Mouse (Mus musculus) left cerebral cortex, adult 18-20 months (tissue): ENCODE measurements at regions not wholly inside any gene's neighbourhood (a gene's known extent, or its start where the extent isn't known, plus 50 kb on each side); places are given as distances from the start of the nearest gene placed in this dataset.

Experiments
- DNase-seq, 2 experiments: peaks; one replicate each; pipeline ENCODE4 v3.0.0; 2021 to 2022; ENCODE audit warnings: low spot score in 2 of 2, mixed read lengths in 1 of 2

DNA sequence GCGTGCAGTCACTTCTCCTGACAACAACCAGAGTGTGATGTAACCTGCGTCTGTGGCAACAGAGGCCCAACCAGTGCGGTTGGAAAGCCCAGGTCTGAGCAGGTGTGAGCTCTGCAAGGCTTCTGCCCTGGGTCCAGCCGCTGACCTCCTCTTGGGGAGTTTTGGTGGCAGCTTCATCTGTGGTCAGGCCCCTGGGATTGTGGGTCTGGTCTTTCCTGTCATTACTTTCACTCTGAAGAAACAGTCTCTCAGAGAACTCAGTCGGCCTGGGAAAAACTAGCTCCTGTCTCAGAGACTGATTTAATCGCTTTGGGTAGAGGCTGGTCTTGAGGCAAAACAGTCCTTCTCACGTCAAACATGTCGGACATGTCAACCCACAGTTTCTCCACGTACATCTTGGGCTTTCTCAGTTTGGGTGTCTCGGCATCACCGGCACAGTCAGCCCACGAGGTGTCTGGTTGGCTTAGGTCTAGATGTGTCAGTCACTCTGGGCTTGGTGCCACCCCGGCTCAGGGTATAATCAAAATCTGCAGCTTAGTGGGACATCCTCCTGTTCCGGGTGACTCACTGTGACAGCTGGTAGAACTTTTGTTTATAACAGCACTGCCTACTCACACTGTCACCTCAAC lies 195.0 kb upstream of the Cxcr4 start:
- peak; percentile 88 to 89 for DNase-seq

DNA sequence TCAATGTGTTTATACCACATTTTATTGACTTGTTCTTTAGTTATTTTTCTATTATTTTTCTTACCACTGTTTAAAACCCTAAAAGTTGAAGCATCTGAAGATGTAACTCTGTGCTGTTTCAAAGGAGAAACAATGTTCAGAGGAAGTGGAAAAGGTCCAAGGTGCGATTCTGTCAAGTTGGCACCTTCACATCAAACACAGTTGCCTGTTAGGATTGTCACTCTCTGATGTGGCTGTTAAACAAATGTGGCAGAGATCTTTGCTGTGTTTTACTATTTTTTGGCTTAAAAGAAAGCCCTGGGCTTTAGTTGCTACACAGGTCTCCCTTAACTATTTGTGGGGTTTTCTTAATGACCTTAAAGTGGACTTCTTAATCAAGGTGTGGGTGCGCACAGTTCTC lies 190.2 kb upstream of the Cxcr4 start:
- no peak for DNase-seq

DNA sequence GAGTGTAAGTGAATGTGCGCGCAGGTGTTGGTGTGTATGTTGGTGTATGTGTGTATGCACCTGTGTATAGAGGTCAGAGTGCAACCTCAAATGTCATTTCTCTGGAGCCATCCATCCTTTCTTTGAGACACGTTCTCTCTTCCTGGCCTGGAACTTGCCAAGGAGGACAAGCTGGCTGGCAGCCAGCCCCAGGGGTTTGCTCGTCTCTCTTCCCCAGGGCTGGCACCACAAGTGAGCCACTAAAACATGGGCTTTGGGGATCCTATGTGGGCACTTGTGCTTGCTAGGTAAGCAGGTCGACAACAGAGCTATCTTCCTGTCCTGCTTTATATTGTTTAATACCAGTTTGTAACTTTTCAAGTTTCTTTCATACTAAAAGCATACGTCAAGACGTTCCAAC lies 189.8 kb upstream of the Cxcr4 start:
- DNase-seq, result no peak

DNA sequence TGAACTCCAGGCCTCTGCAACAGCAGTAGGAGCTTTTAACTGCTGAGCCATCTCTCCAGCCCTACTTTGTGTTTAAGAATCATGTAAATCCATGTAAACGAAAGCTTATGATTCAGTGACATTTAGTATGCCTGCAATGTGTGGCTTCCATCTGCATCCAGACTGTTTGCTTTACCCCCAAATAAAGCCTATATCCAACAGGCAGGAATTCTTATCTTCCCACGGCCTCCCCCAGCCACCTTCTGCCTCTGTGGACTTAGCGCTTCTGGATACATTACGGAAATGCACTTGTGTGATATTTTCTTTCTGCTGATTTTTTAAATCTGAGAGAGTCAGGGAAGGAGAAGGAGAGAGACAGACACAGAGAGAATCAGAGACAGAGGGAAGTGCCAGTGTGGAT lies 189.2 kb upstream of the Cxcr4 start:
- peak in 1 of 2 experiments; percentile 38 for DNase-seq

DNA sequence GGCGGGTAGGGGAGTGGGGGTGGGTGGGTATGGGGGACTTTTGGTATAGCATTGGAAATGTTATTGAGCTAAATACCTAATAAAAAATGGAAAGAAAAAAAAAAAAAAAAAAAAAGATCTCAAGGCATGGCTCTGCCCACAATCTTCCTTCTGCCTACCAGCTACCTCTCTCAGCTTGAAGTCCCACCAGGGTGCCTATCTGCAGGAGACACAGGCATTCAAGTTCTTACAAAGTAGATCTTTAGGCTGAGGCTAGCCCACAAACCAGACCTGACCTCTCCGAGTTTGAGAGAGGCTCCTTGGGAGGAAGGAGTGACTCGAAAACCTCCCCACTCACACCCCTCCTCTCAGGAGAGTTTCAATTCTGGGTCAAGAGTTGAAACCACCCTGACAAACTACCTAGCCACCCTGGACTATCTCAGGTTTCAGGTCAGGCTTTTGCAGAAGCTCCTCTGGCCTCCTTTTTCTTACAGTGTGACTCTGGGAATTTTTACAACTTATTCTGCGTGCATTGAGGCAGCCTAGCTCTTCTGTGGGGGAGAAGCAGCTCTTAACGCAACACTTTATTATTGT lies 187.6 kb upstream of the Cxcr4 start:
- no peak for DNase-seq

DNA sequence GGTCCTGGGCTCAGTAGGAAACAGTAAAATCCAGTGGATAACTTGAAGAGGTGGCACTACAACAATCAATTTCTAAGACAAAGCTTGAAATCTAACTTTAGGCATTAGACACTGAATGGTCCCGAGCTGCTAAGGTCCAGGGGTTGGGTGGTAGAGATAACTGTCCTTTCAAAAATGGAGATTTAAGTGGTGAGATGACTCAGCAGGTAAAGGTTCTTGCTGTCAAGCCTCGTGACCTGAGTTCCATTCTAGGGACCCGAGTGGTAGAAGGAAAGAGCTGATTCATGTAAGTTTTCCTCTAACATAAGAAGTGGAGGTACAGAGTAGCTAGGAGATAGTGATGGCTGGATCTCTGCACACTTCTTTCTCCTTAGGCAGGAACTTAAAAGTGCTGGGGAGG lies 180.3 kb upstream of the Cxcr4 start:
- DNase-seq, result no peak

DNA sequence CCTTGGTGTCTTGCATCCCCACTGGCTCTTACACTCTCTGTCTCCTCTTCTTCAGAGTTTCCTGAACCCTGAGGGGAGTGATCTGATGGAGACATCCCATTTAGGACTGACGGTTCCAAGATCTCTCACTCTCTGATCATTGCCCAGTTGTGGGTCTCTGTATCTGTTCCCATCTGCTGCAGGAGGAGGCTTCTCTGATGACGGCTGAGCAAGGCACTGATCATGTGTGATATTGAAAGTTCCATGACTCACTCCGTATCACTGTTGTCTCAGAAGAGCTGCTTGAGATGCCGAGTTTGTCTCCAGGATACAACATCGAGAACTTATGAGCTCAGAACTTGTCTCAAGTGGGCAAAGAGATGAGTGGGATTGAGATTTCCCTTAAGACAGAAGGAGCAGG lies 178.7 kb upstream of the Cxcr4 start:
- no peak for DNase-seq

DNA sequence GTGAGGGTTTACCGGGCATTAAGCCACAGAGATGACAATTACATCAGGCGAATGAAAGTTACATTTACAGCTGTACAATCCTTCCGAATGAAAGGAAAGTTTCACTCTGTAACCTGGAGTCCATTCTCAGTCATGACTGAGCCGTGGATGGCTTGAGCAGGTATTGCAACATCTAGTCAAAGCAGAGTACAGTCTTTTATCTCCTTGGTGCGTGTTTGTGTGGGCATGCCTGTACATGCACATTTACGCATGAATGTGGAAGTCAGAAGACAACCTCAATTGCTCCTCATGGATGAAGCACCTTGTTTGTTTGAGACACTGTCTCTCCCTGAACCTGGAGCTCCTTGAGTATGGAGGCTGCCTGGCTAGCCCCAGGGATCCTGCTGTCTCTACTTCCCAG lies 175.9 kb upstream of the Cxcr4 start:
- no peak for DNase-seq

DNA sequence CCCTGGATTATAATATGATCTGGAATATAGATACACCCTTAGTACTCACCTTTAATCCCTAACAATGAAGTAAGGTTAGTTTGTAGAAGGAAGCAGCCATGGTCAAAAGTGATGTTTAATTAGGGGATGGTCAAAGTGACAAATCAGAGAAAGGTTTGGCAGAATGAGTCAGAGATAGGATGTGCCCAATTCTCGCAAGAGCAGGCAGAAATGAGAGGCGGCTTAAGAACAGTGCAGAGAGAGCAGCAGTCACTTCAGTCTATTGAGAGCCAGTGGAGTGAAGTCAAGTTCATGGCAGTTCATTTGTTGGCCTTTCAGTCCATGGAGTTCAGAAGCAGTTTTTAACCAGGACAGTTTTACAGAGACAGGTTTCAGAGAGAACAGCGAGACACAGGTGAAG lies 175.3 kb upstream of the Cxcr4 start:
- no peak for DNase-seq

DNA sequence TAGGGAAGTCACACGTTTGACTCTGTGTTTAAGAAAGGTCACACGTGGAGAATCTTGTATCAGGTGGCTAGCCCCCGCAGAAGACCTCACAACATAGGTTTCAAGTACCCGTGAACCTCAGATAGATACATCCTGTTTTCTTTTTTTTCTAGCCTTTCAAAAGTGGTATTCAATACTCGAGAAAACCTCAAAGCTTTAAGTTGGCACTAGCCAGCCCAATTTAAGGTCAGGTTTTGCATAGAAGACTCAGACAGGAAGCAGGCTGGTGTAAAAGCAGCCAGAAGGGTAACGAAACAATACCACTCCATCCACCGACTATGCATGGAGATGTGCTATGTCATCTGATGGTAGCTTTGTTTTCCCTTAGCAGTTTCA lies 174.8 kb upstream of the Cxcr4 start:
- DNase-seq, result no peak

DNA sequence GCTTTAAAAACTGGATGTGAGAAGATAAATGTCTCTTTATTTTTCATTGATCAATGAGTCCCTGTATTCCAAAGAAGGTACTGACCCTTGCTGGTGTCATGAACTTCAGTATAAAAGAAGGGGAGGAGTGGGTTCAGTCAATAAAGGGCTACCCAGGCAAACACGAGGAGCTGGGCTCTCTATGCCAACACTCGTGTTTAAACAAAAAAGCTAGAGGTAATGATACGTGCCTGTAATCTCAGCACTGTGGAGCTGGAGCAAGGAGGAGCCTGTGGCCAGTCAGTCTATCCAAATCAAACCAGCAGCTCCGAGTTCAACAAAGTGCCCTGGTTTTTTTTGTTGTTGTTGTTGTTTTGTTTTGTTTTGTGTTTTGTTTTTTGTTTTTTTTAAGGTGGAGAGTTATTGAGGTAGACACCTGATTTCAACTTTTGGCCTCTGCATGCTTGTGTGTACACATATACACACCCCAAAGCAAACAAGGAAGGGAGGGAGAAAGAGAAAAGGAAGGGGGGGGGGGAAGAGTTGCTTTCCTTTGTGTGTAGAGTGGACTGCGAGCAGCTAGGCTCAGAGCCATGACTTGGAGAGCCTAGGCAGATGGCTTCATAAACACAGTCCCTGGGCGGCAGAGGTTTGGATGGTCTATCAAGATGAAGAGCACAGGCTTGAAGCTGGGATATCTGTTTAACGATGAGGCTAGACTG lies 174.2 kb upstream of the Cxcr4 start:
- no peak for DNase-seq

DNA sequence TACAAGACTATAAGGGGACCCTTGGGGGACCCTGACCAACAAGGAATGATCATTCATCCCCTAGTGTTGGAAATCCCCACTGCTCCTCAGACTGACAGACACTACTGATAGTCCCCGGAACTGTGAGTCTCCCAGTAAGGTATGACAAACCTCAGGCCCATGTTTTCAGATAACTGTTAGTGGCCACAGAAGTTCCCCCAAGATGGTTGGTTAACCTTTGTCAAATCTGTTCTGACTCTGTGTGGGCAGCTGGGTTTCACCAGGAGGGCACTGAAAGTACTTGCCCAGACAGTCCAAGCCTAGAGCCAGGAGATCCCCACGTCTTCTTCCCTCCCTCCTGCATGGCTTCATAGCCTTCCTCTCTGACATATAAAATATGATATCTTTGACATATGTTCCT lies 173.5 kb upstream of the Cxcr4 start:
- no peak for DNase-seq

DNA sequence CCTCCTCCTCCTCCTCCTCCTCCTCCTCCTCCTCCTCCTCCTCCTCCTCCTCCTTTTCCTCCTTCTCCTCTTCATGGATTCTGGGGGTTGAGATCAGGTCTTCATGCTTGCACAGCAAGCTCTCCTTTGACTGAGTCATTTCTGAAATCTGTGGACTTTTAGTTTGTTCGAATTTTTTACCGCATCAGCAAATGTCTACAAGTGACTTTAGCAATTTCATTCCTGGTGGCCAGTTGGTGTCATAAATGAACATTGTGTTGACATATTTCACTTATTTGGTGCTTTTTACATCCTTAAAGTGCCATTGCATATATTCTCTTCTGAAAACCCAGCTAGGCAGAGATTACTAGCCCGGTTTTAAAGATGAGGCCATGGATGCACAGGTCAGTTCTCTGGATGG lies 173.0 kb upstream of the Cxcr4 start:
- no peak for DNase-seq

DNA sequence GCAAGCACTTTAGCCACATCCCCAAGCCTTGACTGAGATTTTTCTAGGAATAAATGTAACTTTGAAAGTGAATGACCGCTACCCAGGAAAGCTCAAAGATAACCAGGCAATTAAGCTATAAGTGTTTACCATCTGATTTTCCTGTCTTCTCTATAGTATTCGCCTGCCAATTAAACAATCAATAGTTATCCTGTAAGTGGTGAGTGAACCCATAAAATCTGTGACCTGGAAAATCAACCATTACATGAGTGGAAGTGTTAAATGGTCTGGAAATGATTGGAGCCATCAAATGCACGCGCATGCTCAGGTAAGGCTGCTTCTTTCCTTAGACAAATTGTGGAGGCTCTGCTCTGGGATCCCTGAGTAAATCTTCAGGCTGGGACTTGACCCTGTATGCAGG lies 170.8 kb upstream of the Cxcr4 start:
- DNase-seq, result no peak

DNA sequence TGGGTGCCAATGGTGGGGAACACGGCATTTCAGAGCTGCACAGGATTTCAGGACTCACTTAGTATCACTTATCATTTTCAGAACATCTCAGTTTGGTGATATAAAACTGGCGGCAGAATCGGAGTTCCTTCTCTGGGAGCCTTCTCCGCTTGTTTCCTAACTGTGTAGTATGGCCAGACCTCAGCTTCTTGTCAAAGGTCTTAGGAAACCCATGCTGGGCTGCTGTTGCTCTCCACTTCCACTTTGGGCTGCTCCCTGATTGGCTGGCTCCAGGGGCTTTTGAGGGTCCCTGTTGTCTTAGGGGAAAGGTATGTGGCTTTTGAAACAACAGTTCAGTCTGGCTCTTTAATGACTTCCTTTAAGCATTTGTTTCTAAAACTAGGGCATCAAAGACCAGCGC lies 170.0 kb upstream of the Cxcr4 start:
- DNase-seq, result no peak

DNA sequence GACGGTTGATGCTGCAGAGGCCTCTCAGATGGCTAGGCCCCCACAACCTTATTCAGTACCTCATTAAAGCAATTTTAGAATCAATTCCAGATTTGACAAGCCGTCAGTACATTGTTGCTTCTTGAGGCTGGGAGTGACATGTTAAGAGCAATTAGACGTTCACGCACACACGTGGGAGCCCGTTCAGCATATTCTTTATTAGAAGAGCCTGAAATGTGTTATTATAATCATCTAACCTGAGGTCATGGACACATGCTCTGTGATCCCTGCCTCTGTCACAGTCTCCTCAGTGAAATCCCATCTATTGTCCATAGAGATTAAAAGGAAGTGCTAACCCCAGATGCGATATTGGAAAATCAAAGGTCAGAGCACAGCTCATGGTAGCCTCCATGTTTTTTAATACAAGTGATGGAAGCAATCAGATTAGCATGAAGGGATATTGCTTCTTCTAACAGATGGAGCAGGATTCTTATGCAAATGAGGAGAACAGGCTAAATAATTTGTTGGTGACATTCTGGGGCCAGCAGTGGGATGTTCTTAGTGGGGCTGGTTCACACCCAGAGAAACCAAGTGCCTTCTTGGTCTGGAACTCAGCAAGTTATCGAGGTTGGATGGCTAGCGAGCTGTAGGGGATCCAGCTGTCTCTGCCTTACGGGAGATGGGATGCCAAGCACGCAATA lies 166.8 kb upstream of the Cxcr4 start:
- DNase-seq, result no peak

DNA sequence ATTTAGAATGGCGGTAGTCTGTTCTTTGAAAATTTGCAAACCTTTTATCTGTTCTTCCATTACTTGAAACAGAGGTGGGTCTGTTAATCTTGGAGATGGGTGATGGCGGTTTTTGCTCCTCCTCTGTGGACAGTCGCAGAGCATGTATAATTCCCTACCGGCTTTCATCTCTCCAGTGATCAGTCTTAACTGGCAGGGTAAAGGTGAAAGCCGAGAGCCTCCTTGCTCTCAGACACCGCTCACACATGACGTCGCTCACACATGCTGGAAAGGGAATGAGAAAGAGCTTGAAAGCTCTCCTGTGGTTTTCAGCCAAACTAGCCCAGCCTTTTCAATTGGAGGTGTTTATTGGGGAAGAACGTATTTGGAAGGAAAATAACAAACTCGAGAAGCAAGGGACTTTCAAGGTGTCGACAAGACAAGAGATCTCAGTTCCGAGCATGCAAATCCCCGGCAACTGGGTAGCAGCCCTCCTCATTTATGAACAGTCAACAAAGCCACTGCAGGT lies 166.3 kb upstream of the Cxcr4 start:
- DNase-seq, result no peak

DNA sequence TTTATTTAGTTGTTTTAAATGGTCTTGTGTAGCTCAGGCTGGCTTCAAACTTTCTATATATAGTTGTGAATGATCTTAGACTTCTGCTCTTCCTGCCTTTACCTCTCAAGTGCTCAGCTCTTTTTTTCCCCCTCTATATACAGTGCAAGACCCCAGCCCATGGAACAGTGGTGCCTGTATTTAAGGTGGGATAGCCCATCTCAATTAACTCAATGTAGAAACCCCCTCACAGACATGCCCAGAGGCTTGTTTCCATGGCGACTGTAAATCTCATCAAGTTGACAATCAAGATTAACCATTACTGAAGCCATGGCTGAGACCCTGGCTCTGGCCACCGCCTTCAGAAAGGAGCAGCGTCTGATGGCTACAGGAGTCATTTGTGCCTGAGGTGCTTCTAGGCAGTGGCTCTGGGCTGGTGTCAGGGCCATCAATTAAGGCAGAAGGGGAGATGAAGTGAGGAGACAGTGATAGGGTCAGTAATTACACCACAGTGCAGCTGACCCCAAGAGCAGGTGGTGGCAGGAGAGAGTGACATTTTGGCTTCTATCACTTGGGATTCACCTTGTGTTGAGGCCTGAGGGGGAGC lies 161.4 kb upstream of the Cxcr4 start:
- DNase-seq, result no peak

DNA sequence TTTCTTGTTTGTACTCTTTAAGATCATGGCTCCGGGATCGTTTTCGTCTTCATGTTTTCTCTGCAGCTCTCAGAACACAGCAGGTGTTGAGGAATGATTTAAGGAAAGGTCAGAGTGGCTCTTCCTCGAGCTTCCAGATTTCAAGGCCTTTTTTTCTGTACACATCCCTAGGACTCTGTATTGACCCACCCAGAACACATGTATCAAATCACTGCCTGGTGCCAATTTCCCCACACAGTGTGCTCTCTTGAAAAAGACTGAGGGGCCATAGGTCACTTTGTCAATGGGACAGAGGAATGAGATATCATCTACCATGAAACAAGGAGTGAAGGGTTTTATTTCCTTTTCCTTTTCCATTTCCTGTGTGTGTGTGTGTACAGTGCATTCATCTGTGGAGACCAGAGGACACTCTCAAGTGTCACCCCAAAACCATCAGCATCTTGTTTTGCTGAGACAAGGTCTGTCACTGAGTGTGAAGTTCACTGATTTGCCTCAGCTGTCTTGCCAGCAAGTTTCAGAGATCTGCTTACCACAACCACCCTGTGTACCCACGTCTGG lies 157.4 kb upstream of the Cxcr4 start:
- DNase-seq, result no peak

DNA sequence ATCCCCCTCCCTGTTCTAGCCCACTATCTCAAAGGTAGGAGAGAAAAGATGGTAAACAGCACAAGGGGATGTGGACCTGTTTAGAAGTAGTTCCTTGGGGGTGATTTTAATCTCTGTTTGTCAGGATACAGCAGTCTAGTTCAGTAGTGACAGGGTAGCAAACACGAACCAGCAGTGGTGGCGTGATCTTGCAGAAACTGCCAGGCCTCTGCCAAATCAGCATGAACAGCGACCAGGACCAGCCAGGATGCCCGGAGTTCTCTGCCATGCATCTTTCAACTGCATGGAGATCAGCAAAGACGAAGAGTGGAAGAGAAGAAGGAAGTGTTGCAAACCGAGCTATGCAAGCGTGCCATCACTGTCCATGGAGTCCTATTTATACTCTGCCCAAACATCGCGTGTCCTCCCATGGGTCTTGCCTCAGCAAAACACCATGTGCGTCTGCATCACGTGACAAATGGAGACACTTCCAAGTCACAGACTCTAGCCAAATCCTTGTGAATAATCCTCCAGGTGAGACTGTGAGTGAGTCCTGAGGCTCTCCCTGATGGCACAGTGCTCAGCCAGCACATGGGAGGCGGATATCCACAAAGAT lies 155.2 kb upstream of the Cxcr4 start:
- DNase-seq, result no peak

DNA sequence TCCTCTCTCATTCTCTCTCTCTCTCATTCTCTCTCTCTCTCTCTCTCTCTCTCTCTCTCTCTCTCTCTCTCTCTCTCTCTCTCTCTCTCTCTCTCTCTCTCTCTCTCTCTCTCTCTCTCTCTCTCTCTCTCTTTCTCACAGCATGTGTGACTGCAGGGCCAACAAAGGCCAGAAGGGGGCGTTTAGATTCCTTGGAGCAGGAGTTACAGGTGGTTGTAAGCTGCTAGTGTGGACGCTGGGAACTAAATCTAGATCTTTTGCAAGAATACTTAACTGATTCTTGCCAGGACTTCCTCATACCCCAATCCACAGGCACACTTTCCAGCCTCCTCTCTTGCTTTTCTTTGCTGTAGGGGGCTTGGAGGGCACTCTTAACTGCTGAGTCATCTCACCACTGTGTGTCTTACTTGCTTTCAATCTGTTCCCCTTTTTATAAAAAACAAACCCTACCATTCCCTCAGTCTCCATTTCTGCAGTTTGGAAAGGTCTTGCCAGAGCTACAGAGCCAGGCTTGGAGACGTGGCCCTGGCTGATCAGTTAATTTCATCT lies 154.4 kb upstream of the Cxcr4 start:
- DNase-seq, result no peak
